Mouse (Mus musculus): ENCODE measurements around the gene Gm973. TPM values are rescaled to one million over a fixed set of nuclear protein-coding genes. Genes with fewer than 3 reads are reported as not detected.
A peak's percentile ranks its signal among the peaks of the same experiment; 100 is the strongest.

Gene Gm973
- total and polyA plus RNA-seq, 3 experiments, result 0.23 TPM; not detected in 2

DNA sequence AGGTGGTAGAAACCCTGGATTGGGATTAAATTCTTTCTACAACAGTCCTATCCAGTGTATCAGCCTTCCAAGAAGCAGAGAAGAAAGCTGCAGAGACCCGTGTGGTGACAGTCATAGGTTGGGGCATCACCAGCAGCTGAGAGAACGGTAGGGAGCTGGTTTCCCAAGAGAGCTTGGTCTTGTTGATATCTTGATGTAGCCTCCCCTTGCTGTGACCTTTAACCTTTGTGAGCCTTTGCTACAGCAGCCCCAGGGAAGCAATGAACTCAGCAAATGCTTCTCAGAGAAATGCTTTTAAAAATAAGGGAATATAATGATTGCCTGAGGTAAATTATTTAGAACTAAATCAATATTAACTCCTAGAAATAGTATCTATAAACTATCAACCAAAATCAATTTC is 13.7 kb upstream of the Gm973 start:
- no peak for DNase-seq (ENCODE audit: low read depth, low spot score)
- H3K27me3 ChIP-seq (ENCODE audit: control insufficient read depth in 1 of 2, insufficient read depth in 2 of 2, low read length in 2 of 2), result no peaks in the 10 kb centered on the region
- peaks cover 16 to 27% of the 10 kb centered on the region in 2 experiments for H3K4me1 ChIP-seq (ENCODE audit: control insufficient read depth in 1 of 2, insufficient read depth in 2 of 2, low read length in 2 of 2)
- H3K36me3 ChIP-seq (ENCODE audit: control insufficient read depth in 1 of 2, insufficient read depth in 2 of 2, low read length in 2 of 2), result peaks cover 0 to 24% of the 10 kb centered on the region in 2 experiments; a peak in 2 of 4 replicates
- TF ChIP-seq MYB (IDR thresholded peaks at IDR 0.05; ENCODE audit: low read depth, low read length), result no peak
- no peak for TF ChIP-seq ZMIZ1 (IDR thresholded peaks at IDR 0.05; ENCODE audit: low read depth, low read length)
- TF ChIP-seq POLR2AphosphoS5 (IDR thresholded peaks at IDR 0.05; ENCODE audit: borderline replicate concordance, low read depth, low read length), result no peak
- TF ChIP-seq RAD21 (IDR thresholded peaks at IDR 0.05; ENCODE audit: low read depth, low read length), result no peak
- no peak for TF ChIP-seq USF1 (IDR thresholded peaks at IDR 0.05; ENCODE audit: low read depth, low read length)
- no peak for TF ChIP-seq MYC (IDR thresholded peaks at IDR 0.05; ENCODE audit: low read depth, low read length)
- TF ChIP-seq E2F4 (IDR thresholded peaks at IDR 0.05; ENCODE audit: borderline replicate concordance, low read depth, low read length), result no peak
- no peak for TF ChIP-seq TAL1 (IDR thresholded peaks at IDR 0.05; ENCODE audit: low read length)
- H3K79me2 ChIP-seq (ENCODE audit: control insufficient read depth, insufficient read depth, low read length, poor library complexity), result no peaks in the 10 kb centered on the region; the same call in 1 of the 2 replicates
- H3K4me3 ChIP-seq (ENCODE audit: control insufficient read depth in 1 of 2, insufficient read depth in 1 of 2, low read depth in 2 of 2, low read length in 2 of 2), result no peak overlapping the region
- H3K9me3 ChIP-seq (replicated peaks; ENCODE audit: insufficient read depth, low read length), result no peaks in the 10 kb centered on the region
- no peak overlapping the region for H3K9ac ChIP-seq (ENCODE audit: control insufficient read depth, low read depth, low read length, poor library complexity, severe bottlenecking)
- H3K27ac ChIP-seq (ENCODE audit: control insufficient read depth, low read depth, low read length), result no peak overlapping the region

DNA sequence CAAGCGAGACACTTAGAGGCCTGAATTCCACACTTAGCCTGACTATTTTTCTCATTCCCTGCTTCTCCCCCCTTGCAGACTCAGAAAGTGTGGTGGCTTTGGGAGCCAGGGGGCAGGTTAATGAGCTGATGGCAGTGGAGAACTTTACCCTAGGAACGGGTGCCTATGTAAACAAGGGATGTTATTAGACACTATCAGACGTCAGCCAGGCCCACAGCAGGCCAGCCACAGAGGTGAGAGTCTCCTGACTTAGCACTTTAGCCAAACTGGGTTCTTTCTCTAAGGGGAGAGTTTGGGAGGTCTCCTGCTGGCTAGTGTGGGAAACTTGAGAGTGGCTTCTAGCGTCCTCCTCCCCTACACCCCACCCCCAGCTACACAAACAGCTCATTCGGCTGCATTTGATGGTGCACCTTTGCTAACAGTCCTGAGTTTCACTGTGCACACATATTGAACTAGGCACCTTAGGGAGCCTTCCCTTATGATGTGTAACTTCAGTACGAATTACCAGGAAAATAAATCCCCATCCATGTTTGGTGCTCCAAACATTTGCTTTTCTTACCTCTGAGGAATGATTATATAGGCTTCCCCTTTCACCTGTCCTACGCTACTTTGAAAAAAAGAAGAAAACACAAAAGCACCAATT is 12.3 kb upstream of the Gm973 start:
- H3K36me3 ChIP-seq (ENCODE audit: control insufficient read depth in 1 of 2, insufficient read depth in 2 of 2, low read length in 2 of 2), result peaks cover 0 to 13% of the 10 kb centered on the region in 2 experiments; a peak in 2 of 4 replicates

DNA sequence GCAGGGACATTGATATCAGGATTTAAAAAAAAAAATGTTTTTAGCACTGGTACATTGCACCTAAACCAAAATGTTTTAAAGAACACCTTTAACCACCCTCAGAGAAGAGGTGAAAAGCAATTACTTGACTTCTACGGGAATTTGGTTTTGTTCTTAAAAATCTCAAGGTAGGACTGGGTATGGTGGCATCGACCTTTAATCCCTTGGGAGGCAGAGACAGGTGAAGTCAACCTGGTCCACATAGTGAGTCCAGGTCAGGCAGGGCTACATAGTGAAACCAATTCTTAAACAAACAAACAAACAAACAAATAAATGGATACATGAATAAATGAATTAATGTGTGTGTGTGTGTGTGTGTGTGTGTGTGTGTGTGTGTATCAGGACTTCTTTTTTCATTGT is 11.8 kb upstream of the Gm973 start:
- peaks cover 0 to 8% of the 10 kb centered on the region in 2 experiments; a peak in 2 of 4 replicates for H3K36me3 ChIP-seq (ENCODE audit: control insufficient read depth in 1 of 2, insufficient read depth in 2 of 2, low read length in 2 of 2)
- no peak overlapping the region for H3K27ac ChIP-seq (ENCODE audit: control insufficient read depth, low read depth, low read length)
- DNase-seq (ENCODE audit: low read depth, low spot score), result no peak
- TF ChIP-seq CTCF (IDR thresholded peaks at IDR 0.05 in 2 of 3, conservative IDR thresholded peaks at IDR 0.05 in 1 of 3; ENCODE audit: control insufficient read depth in 1 of 3, insufficient read depth in 1 of 3, low read depth in 2 of 3, low read length in 3 of 3, poor library complexity in 1 of 3, severe bottlenecking in 1 of 3) (no peak), RAD21 (IDR thresholded peaks at IDR 0.05; ENCODE audit: low read depth, low read length) (no peak), SMC3 (IDR thresholded peaks at IDR 0.05; ENCODE audit: low read depth, low read length) (no peak), UBTF (IDR thresholded peaks at IDR 0.05; ENCODE audit: borderline replicate concordance, insufficient read depth, low read depth, low read length) (no peak), POLR2AphosphoS2 (IDR thresholded peaks at IDR 0.05; ENCODE audit: low read length) (no peak), GABPA (IDR thresholded peaks at IDR 0.05; ENCODE audit: low read depth, low read length) (no peak), TBP (IDR thresholded peaks at IDR 0.05; ENCODE audit: low read depth, low read length) (no peak), CHD1 (IDR thresholded peaks at IDR 0.05; ENCODE audit: low read depth, low read length) (no peak), ZKSCAN1 (IDR thresholded peaks at IDR 0.05; ENCODE audit: low read depth, low read length) (no peak), NELFE (IDR thresholded peaks at IDR 0.05; ENCODE audit: low read depth, low read length) (no peak), BHLHE40 (IDR thresholded peaks at IDR 0.05; ENCODE audit: borderline replicate concordance, low read depth, low read length) (no peak), SIN3A (IDR thresholded peaks at IDR 0.05; ENCODE audit: low read length) (no peak), MEF2A (IDR thresholded peaks at IDR 0.05; ENCODE audit: extremely low read depth, insufficient replicate concordance, low read depth, low read length, poor library complexity, severe bottlenecking) (no peak)
- peaks cover 2 to 11% of the 10 kb centered on the region in 2 experiments; a peak in 3 of 4 replicates for H3K4me1 ChIP-seq (ENCODE audit: control insufficient read depth in 1 of 2, insufficient read depth in 2 of 2, low read length in 2 of 2)
- H3K9ac ChIP-seq (ENCODE audit: control insufficient read depth, low read depth, low read length, poor library complexity, severe bottlenecking), result no peak overlapping the region
- H3K4me3 ChIP-seq (ENCODE audit: control insufficient read depth in 1 of 2, insufficient read depth in 1 of 2, low read depth in 2 of 2, low read length in 2 of 2), result no peak overlapping the region
- no peaks in the 10 kb centered on the region for H3K27me3 ChIP-seq (ENCODE audit: control insufficient read depth in 1 of 2, insufficient read depth in 2 of 2, low read length in 2 of 2)
- H3K79me2 ChIP-seq (ENCODE audit: control insufficient read depth, insufficient read depth, low read length, poor library complexity), result no peaks in the 10 kb centered on the region
- H3K9me3 ChIP-seq (replicated peaks; ENCODE audit: insufficient read depth, low read length), result no peaks in the 10 kb centered on the region

More for the DNA sequence above, 12.3 kb upstream of the Gm973 start:
- H3K27me3 ChIP-seq (ENCODE audit: control insufficient read depth in 1 of 2, insufficient read depth in 2 of 2, low read length in 2 of 2), result no peaks in the 10 kb centered on the region
- H3K9me3 ChIP-seq (replicated peaks; ENCODE audit: insufficient read depth, low read length), result no peaks in the 10 kb centered on the region
- H3K4me1 ChIP-seq (ENCODE audit: control insufficient read depth in 1 of 2, insufficient read depth in 2 of 2, low read length in 2 of 2), result peaks cover 7 to 16% of the 10 kb centered on the region in 2 experiments
- no peak overlapping the region for H3K27ac ChIP-seq (ENCODE audit: control insufficient read depth, low read depth, low read length)
- peak; percentile 26; the same call in 1 of the 2 replicates for TF ChIP-seq TAL1 (IDR thresholded peaks at IDR 0.05; ENCODE audit: low read length)
- TF ChIP-seq CHD1 (IDR thresholded peaks at IDR 0.05; ENCODE audit: low read depth, low read length), result no peak
- H3K9ac ChIP-seq (ENCODE audit: control insufficient read depth, low read depth, low read length, poor library complexity, severe bottlenecking), result no peak overlapping the region
- no peak overlapping the region for H3K4me3 ChIP-seq (ENCODE audit: control insufficient read depth in 1 of 2, insufficient read depth in 1 of 2, low read depth in 2 of 2, low read length in 2 of 2)
- no peaks in the 10 kb centered on the region for H3K79me2 ChIP-seq (ENCODE audit: control insufficient read depth, insufficient read depth, low read length, poor library complexity)
- peak; percentile 20 for DNase-seq (ENCODE audit: low read depth, low spot score)

Data from MEL (cell line).